Mouse (Mus musculus): ENCODE measurements around the gene Fam98a.

- TF ChIP-seq CTCF (IDR thresholded peaks at IDR 0.05; ENCODE audit: extremely low read depth, insufficient read depth, low read length) (no peak), POLR2A (IDR thresholded peaks at IDR 0.05; ENCODE audit: extremely low read depth, insufficient read depth, low read length) (no peak)
Measured at GRCm38 (mm10) chr17:75532469-75532986, 19.2 kb downstream of the Fam98a start.

Data from cortical plate, adult 2 months (tissue).